Mouse (Mus musculus) central nervous system, embryonic 11.5 days (tissue): ENCODE results near the gene Il1r1. TPM values are rescaled to one million over a fixed set of nuclear protein-coding genes. Genes with fewer than 3 reads are reported as not detected.

Source experiments
- polyA plus RNA-seq: library from polyadenylated mRNA; depleted of rRNA; stranded (reverse); fragments of >200 nt; gene quantifications from 2 replicates; pipeline ENCODE4 v1.2.3, GENCODE M21; 2012; rRNA removed

Gene Il1r1
- 1.2 and 1.6 TPM in 2 replicates for polyA plus RNA-seq

GRCm38 (mm10) chr1:40224539-40225284, at the start of gene Il1r1:
TSS of gene Il1r1 (plus strand) at chr1:40225080.

GRCm38 (mm10) chr1:40324457-40324856, 99.6 kb downstream of the Il1r1 start, which contains the start of gene Il1rl2:
TSS of gene Il1rl2 (plus strand) at chr1:40324610.

Other genes with a start within 250 kb of the Il1r1 start
- gene Il1r2, start 151.0 kb upstream of the Il1r1 start, polyA plus RNA-seq, result 0.19 and 0.35 TPM in 2 replicates
- 0.94 and 2.6 TPM in 2 replicates for gene Il1rl2, start 99.5 kb downstream of the Il1r1 start, polyA plus RNA-seq
- gene Il1rl1, start 204.5 kb downstream of the Il1r1 start, polyA plus RNA-seq, result 0.16 and 0.40 TPM in 2 replicates
- gene Il18r1, start 240.5 kb downstream of the Il1r1 start, polyA plus RNA-seq, result 0.01 and 0.02 TPM in 2 replicates